Mouse (Mus musculus): ENCODE measurements at regions not wholly inside any gene's neighbourhood (a gene's known extent, or its start where the extent isn't known, plus 50 kb on each side); places are given as distances from the start of the nearest gene placed in this dataset.
"Not testable (repeated sequence)": the region's sequence is repeated elsewhere in the genome, so short reads cannot be mapped to it uniquely, and the experiment has no call there.

DNA sequence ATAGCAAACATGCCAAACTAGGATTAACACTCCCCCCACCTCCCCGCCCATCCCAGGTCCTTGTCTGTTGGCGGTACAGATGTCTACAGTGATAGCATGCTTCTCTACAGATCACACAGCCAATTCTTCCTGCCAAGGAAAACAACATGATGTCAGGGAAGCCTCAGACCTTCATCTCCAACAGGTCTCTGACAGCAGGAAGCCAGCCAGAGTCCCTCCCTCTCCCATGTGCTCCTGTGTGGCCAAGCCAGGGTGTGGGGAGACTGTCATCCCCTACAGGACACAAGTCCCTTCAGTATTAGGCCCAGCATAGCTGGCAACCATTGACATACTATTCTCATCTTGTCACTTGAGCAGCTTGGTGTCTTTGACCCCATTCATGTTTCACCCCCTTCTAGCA lies 568.8 kb upstream of the Arid1b start:
- DNase-seq (ENCODE audit: low read depth): no peak

DNA sequence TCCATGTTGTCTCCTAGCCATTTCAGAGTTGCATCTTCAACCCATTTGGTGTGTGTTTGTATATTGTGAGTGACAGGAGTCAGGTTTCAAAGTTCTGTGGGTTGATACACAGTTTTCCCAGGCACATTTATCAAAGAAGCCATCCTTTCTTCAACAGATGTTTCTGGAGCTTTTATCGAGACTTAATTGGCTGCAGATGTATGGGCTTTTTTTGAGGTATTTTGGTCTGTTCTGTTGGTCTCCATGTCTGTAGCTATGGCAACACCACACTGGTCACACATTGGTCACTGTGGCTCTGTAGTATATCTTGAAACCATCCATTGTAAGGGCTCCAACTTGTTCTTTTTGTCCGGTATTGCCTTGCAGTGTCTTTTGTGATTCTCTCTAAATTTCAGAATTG lies 565.1 kb upstream of the Arid1b start:
- no peak for DNase-seq (ENCODE audit: low read depth)

DNA sequence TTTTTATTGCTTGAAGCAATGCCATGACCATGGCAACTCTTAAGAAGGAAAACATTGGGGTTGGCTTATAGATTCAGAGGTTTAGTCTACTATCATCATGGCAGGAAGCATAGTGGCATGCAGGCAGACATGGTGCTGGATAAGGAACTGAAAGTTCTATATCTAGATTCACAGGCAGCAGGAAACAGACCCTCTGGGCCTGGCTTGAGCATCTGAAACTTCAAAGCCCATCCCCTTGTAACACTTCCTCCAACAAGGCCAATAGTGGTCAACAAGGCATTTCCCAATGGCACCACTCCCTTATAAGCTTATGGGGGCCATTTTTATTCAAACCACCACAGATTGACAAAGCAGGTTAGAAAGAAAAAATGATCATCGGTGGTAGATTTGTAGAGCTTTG lies 548.5 kb upstream of the Arid1b start:
- no peak for DNase-seq (ENCODE audit: low read depth)

DNA sequence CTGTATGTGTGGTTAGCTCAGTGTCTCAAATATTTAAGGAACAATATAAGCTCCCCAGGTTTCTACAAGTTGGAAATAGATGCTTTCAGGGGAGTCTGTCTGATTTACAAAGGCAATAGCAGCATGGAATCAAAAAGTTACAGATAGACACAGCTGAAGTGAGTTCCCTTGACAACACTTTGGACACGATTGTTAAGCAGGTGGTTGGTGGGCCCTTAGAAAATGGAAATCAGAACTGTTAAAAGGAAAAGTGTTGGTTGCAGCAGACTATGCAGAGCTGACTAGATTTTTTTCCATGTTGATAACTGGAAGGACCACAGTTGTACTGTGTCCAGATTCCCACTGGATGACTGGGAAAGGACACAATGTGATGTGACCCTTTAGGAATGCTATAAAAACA lies 536.6 kb upstream of the Arid1b start:
- no peak for DNase-seq (ENCODE audit: low read depth)

DNA sequence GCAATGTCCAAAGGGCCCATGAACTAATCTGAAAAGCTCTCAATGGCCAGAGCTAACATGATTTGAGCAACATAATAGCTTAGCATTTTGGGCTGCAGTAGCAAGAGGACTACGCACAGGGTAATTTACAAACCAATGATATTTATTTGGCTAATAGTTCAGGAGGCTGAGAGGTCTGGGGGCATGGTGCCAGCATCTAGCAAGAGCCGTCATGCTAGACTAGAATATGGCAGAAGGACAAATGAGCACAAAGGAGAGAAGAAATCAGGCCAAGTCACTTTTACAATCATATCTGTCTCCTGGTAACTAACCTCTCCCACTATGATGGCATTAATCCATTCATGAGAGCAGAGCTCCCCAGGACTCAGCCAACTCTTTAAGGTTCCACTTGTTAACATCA lies 532.6 kb upstream of the Arid1b start:
- DNase-seq (ENCODE audit: low read depth): no peak

DNA sequence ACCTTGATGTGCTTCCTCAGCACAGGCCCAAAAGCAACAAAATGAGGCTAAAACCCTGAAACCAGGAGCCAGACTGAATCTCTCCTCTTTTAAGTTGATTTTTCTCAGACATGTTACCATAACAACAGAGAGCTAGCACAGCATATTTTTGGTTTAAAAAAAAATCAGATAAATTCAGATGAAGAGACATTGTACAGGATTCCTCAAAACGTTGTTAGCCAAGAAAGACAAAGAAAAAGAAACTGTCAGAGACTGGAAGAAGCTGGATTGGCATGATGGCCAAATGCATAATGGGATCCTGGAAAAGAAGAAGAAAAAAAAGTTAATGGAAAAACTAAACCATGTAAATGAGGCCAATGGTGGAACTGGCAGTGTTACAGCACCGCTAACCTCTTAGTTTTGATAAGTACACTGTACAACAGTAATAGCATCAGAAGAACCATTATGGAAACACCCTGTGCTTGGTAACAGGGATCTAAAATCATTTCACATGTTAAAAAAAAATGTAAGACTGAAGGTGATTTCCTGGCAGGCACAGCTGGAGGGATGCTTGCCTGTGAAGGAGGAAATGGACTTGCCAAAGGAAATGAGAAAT lies 529.7 kb upstream of the Arid1b start:
- no peak for DNase-seq (ENCODE audit: low read depth)

DNA sequence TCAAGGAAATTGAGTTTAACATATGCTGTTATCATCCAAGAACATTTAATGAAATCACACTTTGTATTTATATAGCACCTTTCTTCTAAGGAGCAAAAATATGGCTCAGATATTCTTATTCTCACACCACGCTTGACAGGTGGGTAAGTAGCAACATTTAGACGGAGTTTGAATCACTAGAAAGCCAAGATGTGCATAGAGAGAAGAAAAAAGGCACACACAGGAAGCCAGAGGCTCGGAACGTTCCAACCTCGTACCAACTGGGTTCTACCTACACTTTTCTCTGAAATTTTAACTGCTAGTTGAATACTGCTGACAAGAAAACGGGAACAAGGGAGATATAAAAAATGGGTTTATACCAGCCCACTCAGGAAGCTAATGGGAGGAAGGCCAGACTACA lies 528.4 kb upstream of the Arid1b start:
- DNase-seq (ENCODE audit: low read depth): no peak

DNA sequence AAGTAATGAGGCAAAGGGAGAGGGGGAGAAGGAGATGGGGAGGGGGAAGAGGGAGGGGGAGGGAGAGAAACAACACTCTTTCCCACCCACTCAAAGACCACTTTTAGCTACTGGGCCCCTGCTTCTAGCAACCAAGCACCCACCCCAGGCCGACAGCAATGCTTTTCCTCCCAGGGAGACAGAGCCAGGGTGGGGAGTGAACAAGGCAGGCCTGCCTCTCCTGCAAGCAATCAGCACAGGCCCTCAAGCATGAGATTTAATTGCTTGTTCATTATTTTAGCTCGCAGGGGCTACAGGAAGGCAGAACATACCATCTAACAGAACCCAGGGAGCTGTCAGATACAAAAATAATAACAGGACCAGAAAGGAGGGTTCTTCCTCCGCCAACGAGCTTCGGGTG lies 521.7 kb upstream of the Arid1b start:
- DNase-seq (ENCODE audit: low read depth): no peak

DNA sequence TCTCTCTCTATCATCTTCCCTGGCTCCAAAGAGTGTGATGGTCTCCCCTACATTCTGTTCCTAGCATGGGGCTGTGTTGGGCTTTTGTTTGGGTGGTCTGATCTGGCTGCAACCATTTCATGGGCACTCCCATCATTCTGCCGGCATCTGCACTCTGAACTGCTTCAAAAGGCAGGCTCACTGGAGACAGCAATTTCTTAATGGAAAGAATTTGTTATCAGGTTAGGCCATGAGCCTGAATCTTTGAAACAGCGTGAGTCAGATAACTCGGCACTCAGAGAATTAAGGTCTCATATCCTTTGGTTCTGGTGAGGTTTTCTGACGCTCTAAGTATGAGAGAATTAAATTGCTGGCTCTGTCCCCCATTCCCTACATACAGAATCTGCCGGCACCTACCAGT lies 519.8 kb upstream of the Arid1b start:
- no peak for DNase-seq (ENCODE audit: low read depth)

DNA sequence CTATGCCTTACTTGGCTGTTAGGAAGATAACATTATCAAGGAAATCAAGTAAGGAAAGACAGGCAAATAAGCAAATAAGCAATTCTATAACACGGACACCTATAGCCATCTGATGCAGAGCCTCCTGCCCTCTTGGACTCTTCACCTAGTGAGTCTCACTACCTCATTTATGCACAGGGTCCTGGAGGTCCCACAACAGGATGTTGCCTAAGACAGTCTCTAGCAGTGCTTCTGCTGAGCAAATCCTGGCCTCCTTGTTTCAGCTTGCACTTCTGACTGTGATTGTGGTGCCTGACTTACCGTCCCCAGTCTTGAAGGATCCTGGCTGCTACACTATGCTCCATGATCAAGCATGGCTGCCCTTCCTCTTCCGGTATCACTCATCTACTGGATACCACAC lies 518.5 kb upstream of the Arid1b start:
- no peak for DNase-seq (ENCODE audit: low read depth)

DNA sequence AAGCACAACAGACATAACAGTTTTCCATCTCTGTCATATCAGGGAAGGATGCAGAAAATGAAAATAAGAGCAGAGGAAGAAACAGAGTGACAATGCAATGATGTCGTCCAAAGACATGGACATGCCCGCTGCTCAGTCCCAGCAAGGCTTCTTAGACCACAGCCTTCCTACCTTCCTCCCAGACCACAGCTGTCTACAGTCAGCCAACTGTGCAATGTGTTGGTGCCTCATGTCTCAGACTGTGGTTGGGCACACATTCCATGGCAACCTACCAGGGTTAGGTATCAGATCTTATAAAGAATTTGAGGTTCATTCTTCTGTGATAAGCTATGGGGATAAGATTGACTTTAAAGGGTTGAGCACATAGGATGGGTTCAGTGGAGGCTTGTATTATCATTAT lies 499.7 kb upstream of the Arid1b start:
- no peak for DNase-seq (ENCODE audit: low read depth)

DNA sequence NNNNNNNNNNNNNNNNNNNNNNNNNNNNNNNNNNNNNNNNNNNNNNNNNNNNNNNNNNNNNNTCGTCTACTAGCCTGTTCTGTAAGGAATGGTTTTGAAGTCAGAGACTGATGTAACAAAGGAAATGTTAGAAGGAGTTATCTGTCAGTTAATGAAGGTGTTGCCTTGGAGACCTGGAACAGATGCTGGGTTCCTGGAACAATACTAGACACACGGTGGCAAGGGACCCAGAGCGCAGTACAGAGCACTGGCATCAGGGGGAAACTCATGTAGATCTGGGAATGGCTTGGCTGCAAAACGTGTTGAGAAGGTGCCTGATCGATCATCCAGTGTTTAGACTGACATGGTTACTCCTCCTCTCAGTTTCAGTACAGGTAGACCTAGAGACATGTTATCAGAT lies 493.6 kb upstream of the Arid1b start:
- no peak for DNase-seq (ENCODE audit: low read depth)

DNA sequence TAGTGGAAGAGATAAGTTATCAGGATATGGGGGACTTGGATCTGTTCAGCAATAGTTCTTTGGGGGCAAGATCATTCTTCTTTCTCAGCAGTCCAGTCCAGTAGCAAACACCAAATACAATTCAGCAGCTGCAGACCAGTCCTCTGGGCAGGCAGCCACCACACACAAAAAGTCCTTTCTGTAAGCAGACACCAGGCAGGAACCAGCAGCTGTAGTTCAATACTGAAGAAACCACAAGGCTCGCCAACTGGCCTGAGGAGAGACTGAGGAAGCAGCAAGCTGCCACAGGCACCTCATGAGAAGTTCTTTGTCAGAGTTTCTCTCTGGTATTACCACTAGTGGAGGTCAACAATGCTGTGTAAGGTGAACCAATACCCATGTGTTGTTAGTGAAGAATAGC lies 493.1 kb upstream of the Arid1b start:
- DNase-seq (ENCODE audit: low read depth): no peak

DNA sequence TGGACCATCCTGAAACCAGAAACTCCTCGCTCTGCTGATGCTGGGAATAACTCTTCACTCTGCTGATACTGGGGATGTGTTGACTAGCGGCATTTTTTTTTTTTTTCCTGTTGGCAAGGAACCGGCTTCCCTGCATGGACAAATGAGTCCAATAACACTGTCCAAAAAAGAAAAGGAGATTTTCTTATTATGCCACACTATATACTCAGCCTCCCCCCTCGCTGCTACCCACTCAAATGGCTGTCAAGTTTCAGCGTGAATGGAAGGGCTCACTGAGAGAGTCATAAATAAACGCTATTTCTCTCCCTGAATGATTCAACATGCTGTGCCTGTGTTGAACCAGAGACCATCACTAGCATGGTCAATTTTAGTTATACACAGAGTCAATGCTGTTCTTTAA lies 489.2 kb upstream of the Arid1b start:
- no peak for DNase-seq (ENCODE audit: low read depth)

DNA sequence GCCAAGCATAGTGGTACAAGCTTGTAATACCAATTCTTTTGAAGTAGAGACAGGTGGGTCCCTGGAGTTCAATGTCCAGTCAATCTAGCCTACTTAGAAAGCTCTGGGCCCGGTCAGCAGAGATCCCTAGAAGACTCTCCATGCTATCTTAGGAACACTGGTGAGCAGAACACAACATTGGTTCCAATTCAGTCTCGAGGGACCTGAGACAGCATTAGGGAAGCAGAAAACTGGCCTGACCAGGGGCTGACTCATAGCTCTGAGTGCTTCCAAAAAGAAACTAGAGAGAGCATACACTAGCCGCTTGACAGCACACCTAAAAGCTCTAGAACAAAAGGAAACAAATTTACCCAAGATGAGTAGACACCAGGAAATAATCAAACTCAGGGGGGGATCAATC lies 484.6 kb upstream of the Arid1b start:
- DNase-seq (ENCODE audit: low read depth): no peak

DNA sequence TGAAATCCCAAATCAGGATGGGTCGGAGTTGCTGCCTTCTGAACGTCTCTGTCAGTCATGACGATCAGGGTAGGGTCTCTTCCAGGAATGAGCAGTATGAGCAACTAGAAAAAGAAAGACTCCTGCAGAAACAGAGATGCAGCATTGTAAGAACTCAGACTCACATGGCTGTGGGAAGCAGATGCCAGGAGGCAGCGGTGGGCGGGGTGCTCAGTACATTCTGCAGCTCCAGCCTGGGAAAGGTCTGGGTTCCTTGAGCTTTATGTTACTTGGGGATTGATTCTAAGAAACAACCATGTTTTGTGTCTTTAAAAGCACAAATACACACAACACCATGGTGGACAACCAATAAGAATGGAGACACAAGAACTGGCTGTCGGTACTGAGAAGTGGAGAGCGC lies 478.0 kb upstream of the Arid1b start:
- no peak for DNase-seq (ENCODE audit: low read depth)

DNA sequence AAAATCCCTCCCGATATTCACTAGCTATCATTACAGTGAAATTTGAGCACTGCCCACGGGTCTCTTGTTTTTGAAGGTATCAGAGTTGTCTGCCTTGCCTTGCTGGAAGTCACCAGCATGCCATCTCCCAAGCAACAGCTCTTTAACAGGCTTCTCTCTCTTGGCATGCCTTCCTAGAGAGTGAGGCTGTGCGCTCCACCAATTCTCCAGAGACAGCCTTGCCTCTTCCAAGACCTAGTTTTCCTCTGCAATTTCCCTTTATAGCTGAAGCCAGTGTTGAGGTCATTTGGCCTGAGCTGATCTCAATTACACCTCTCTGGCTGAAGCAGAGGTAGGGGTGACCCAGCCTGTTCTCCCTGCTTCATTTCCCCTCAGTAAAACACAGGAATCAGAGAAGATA lies 477.3 kb upstream of the Arid1b start:
- no peak for DNase-seq (ENCODE audit: low read depth)

DNA sequence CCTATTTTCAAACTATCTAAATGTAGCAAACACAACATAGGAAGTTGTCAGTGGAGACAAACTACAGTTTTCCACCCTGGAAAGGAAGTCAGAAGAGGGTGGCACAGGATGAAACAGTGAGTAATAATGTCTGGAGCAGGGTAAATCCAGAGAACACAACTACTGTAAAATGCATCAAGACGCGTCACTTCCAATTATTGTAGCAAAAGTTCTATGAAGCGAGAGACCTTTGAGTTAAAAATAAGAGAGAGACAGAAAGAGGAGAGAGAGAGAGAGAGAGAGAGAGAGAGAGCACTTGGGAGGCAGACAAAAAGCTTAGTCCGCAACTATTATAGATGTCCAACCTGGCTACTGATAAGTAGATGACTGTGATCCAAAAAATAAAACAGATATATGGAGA lies 473.1 kb upstream of the Arid1b start:
- no peak for DNase-seq (ENCODE audit: low read depth)

DNA sequence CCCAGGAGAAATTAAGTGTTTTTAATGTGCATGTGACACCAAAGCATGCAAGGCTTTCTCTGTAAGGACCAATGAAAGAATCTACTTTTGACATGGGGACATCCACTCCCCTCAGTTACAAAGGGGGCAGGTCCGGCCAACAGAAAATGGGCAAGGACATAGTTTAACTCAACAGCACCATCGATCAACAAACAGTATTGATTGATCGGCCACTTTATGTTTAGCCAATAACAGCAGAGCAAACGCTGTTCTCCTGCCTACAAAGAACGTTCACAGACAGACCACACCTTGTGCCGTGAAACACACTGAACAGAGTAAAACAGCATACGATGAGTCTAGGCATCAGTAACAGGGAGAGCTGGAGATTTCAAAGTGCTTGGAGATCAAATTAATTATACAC lies 467.7 kb upstream of the Arid1b start:
- DNase-seq (ENCODE audit: low read depth): no peak

DNA sequence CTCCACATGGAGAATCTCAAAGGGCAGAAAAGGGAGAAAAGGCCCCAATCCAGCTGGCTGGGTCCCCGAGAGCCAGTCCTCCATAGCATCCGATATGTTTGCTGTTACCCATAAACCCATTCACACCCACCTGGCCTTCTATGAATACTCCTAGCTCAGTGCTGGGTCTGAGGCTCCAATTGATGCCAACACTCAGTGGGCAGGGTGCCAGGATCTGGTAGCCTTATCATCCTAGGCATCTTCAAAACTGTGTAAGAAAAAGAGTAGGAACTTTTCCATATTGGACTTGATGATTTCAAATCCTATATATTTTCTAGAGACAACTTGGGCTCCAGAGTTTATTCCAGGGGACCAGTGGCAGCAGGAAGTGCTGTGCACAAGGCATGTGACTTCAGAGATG lies 462.0 kb upstream of the Arid1b start:
- no peak for DNase-seq (ENCODE audit: low read depth)

DNA sequence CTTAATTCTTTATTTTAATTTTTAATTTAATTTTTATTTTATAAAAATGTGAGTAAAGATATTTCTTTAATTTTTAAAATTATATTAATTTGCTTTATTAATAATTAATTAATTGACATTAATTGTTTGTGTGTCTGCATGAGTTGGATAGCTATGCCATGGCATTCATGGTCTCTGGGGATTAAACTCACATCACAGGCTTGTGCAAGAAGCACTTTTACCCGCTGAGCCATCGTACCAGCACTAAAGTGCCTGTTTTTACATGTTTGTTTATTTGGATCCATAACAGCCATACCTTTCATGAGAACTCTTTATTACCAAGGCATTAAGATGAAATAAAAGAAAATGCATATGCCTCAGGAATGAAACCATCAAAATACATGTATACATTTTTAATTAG lies 453.7 kb upstream of the Arid1b start:
- DNase-seq (ENCODE audit: low read depth): no peak

DNA sequence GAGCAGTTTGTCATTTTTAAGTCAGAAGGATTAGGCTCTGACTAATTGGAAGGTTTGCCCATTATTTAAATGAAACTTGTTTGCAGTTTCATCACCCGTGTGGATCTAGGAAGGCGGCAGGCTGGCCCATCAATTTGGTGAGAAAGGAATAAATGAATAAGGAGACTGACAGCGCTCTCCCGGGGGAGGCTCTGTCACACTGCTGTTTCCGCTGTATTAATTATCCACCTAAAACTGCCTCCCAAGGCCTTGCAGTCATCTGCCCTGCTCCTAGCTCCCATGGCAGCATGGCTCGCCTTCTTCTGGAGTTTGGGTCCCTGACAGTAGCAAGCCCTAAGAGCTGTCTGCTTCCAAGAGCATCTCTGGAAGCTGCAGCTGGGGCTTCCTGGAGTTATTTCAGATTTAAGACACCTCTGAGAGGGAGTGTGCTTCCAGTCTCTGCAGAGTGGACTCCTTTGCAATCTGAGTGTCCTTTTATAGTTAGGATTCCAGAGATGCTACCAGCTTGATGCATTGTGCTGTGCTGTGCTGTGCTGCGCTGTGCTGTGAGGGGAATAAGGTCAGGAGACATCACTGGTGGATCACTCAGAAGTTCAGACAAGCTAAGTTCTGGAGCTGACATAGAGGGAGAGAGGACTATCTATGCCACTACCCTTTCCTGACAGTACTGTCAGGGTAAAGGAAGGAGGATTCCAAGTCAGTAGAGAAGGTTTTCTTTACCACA lies 452.9 kb upstream of the Arid1b start:
- DNase-seq (ENCODE audit: low read depth): no peak

DNA sequence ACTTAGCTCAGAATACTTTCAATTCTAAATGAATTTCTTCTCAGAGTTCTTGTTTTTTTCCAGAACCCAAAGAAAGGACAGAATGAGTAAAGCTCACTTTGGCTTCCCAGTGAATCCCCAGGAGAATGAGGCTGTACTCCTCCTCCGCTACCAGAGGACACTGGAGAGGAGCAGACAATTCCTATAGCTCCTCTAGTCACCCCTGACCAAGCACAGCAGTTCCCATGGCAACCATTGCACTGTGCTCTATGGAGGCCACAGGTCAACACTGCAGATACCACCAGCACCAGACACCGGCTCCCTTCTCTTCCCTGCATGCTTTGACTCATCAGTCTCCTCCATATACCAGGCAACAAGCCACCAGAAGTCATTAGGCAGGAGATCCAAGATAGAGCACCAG lies 447.6 kb upstream of the Arid1b start:
- DNase-seq (ENCODE audit: low read depth): no peak

DNA sequence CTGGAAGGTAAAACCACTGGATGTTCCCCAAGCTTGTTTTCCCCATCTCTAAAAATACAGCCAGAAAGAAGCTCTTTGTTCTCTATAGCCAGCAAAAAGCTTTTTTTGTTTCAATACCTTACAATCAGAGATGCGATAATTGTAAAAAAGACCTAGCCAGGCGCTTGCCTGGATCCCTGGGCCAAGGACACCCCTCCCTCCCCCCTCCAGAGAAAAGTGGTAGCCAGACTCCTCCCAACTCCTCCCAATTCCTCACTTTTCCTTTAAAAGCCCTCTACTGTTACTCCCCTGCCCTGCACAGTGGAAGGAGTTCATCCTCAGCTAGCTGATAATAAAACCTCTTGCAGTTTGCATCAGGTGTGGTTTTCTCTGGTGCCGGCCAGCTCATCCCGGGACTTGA lies 441.1 kb upstream of the Arid1b start:
- DNase-seq (ENCODE audit: low read depth): not testable (repeated sequence)

All from induced T-regulatory cell, adult 2 months (primary cell).